Mouse (Mus musculus) heart, postnatal 0 days (tissue): ENCODE measurements at regions not wholly inside any gene's neighbourhood (a gene's known extent, or its start where the extent isn't known, plus 50 kb on each side); places are given as distances from the start of the nearest gene placed in this dataset.

Experiments used
- CTCF ChIP-seq: IDR thresholded peaks from 2 replicates; pipeline ENCODE4 v1.5.1; 2016; ENCODE audit warnings: antibody characterized with exemption, control low read depth, low read depth
- EP300 ChIP-seq: IDR thresholded peaks from 2 replicates; pipeline ENCODE4 v1.6.1; 2016; ENCODE audit warnings: antibody characterized with exemption, low read depth

DNA sequence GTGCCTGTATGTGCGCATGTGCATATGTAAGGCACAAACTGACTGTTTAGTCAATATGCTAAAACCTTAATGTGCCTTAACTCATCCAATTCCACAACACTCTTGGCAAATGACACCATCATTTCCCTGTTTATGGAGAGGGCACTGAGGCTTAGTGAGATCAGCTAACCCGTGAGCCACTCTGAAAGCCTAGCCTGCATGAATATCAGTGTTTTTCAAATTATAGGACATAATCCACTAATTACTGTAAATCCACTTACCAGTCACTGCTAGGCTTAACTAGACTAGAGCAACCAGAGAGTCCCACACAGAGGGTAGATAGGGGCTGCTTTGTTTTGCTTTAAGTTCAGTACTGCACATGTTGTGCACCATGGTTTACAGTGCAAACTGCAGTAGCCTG lies 127.5 kb upstream of the Ankrd55 start:
- TF ChIP-seq CTCF (no peak), EP300 (no peak)
